Mouse (Mus musculus) MEL (cell line): ENCODE data around the gene Il4ra. TPM values are rescaled to one million over a fixed set of nuclear protein-coding genes. Genes with fewer than 3 reads are reported as not detected.

ENCODE experiments used
- DNase-seq: peaks from one replicate; pipeline ENCODE4 v3.0.0; 2011; ENCODE audit warnings: low read depth, low spot score
- H3K27ac ChIP-seq: 2 replicates; pipeline ENCODE4 v1.5.1; 2012; ENCODE audit warnings: low read depth, mild to moderate bottlenecking, control low read depth, low read length, moderate library complexity; ENCODE audit not compliant: control insufficient read depth
- H3K27me3 ChIP-seq, 2 experiments: fragments of 150-350 bp in 1 of 2; sonication (generic) in 1 of 2; 2 replicates each; pipeline ENCODE4 v1.6.1; 2012; ENCODE audit warnings: low read length in 2 of 2, mild to moderate bottlenecking in 2 of 2, improper control_type of control experiment in 1 of 2, moderate library complexity in 1 of 2; ENCODE audit not compliant: insufficient read depth in 2 of 2, control insufficient read depth in 1 of 2
- H3K36me3 ChIP-seq, 2 experiments: 2 replicates each; pipeline ENCODE4 v1.6.1; 2012 to 2014; ENCODE audit warnings: low read length in 2 of 2, improper control_type of control experiment in 1 of 2, inconsistent platforms in 1 of 2, mild to moderate bottlenecking in 1 of 2; ENCODE audit not compliant: insufficient read depth in 2 of 2, control insufficient read depth in 1 of 2
- H3K4me1 ChIP-seq, 2 experiments: fragments of 150-350 bp in 1 of 2; sonication (generic) in 1 of 2; 2 replicates each; pipeline ENCODE4 v1.6.1; 2012; ENCODE audit warnings: low read length in 2 of 2, improper control_type of control experiment in 1 of 2, mild to moderate bottlenecking in 1 of 2; ENCODE audit not compliant: insufficient read depth in 2 of 2, control insufficient read depth in 1 of 2
- H3K4me3 ChIP-seq, 2 experiments: fragments of 150-350 bp in 1 of 2; sonication (generic) in 1 of 2; 2 replicates each; pipeline ENCODE4 v1.5.1; 2012; ENCODE audit warnings: low read depth in 2 of 2, low read length in 2 of 2, mild to moderate bottlenecking in 2 of 2, moderate library complexity in 2 of 2, control low read depth in 1 of 2, improper control_type of control experiment in 1 of 2; ENCODE audit not compliant: control insufficient read depth in 1 of 2, insufficient read depth in 1 of 2
- H3K79me2 ChIP-seq: 2 replicates; pipeline ENCODE4 v1.6.1; 2012; ENCODE audit warnings: mild to moderate bottlenecking, low read length, moderate library complexity; ENCODE audit not compliant: control insufficient read depth, poor library complexity, insufficient read depth
- H3K9ac ChIP-seq: 2 replicates; pipeline ENCODE4 v1.6.1; 2012; ENCODE audit warnings: low read depth, mild to moderate bottlenecking, control low read depth, low read length, moderate library complexity; ENCODE audit not compliant: control insufficient read depth, poor library complexity, severe bottlenecking
- H3K9me3 ChIP-seq: fragments of 150-350 bp; sonication (generic); replicated peaks from 2 replicates; pipeline ENCODE4 v1.6.1; 2012; ENCODE audit warnings: mild to moderate bottlenecking, low read length, improper control_type of control experiment, moderate library complexity; ENCODE audit not compliant: insufficient read depth
- BHLHE40 ChIP-seq: IDR thresholded peaks from 2 replicates; pipeline ENCODE4 v1.6.1; 2012; ENCODE audit warnings: low read depth, mild to moderate bottlenecking, inconsistent platforms, low read length, improper control_type of control experiment, borderline replicate concordance
- CHD1 ChIP-seq: IDR thresholded peaks from 2 replicates; pipeline ENCODE4 v1.6.1; 2012; ENCODE audit warnings: low read depth, mild to moderate bottlenecking, inconsistent platforms, low read length, improper control_type of control experiment
- E2F4 ChIP-seq: IDR thresholded peaks from 2 replicates; pipeline ENCODE4 v1.6.1; 2011; ENCODE audit warnings: low read depth, low read length, improper control_type of control experiment, borderline replicate concordance
- GABPA ChIP-seq: IDR thresholded peaks from 2 replicates; pipeline ENCODE4 v1.6.1; 2012; ENCODE audit warnings: low read depth, mild to moderate bottlenecking, inconsistent platforms, low read length, improper control_type of control experiment, moderate library complexity
- GATA1 ChIP-seq: IDR thresholded peaks from 2 replicates; pipeline ENCODE4 v1.6.1; 2011; ENCODE audit warnings: low read depth, low read length, improper control_type of control experiment
- JUND ChIP-seq: IDR thresholded peaks from 2 replicates; pipeline ENCODE4 v1.6.1; 2011; ENCODE audit warnings: low read depth, mild to moderate bottlenecking, improper control_type of control experiment, low read length
- MAX ChIP-seq: IDR thresholded peaks from 2 replicates; pipeline ENCODE4 v1.6.1; 2011; ENCODE audit warnings: low read length, improper control_type of control experiment
- MAZ ChIP-seq: IDR thresholded peaks from 2 replicates; pipeline ENCODE4 v1.6.1; 2012; ENCODE audit warnings: low read depth, mild to moderate bottlenecking, inconsistent platforms, low read length, improper control_type of control experiment
- MEF2A ChIP-seq: IDR thresholded peaks from 2 replicates; pipeline ENCODE4 v1.6.1; 2014; ENCODE audit warnings: low read depth, mild to moderate bottlenecking, inconsistent platforms, low read length, improper control_type of control experiment; ENCODE audit not compliant: poor library complexity, insufficient replicate concordance, severe bottlenecking; ENCODE audit errors: extremely low read depth
- MXI1 ChIP-seq: IDR thresholded peaks from 2 replicates; pipeline ENCODE4 v1.6.1; 2011; ENCODE audit warnings: mild to moderate bottlenecking, low read depth, low read length, improper control_type of control experiment
- MYB ChIP-seq: IDR thresholded peaks from 2 replicates; pipeline ENCODE4 v1.6.1; 2011; ENCODE audit warnings: mild to moderate bottlenecking, low read depth, low read length, improper control_type of control experiment
- MYC ChIP-seq: IDR thresholded peaks from 2 replicates; pipeline ENCODE4 v1.6.1; 2011; ENCODE audit warnings: low read depth, mild to moderate bottlenecking, low read length, improper control_type of control experiment, moderate library complexity
- POLR2A ChIP-seq, 2 experiments: IDR thresholded peaks; 2 replicates each; pipeline ENCODE4 v1.6.1; 2011 to 2012; ENCODE audit warnings: low read length in 2 of 2, mild to moderate bottlenecking in 2 of 2, control low read depth in 1 of 2, improper control_type of control experiment in 1 of 2, low read depth in 1 of 2, moderate library complexity in 1 of 2; ENCODE audit not compliant: control insufficient read depth in 1 of 2, insufficient read depth in 1 of 2, poor library complexity in 1 of 2
- POLR2AphosphoS2 ChIP-seq: IDR thresholded peaks from 2 replicates; pipeline ENCODE4 v1.6.1; 2011; ENCODE audit warnings: low read length, improper control_type of control experiment
- POLR2AphosphoS5 ChIP-seq: IDR thresholded peaks from 2 replicates; pipeline ENCODE4 v1.6.1; 2012; ENCODE audit warnings: low read depth, borderline replicate concordance, mild to moderate bottlenecking, inconsistent platforms, low read length, moderate library complexity, mixed read lengths
- RAD21 ChIP-seq: IDR thresholded peaks from 2 replicates; pipeline ENCODE4 v1.6.1; 2011; ENCODE audit warnings: mild to moderate bottlenecking, low read depth, low read length, improper control_type of control experiment
- RCOR1 ChIP-seq: IDR thresholded peaks from 2 replicates; pipeline ENCODE4 v1.6.1; 2012; ENCODE audit warnings: low read depth, mild to moderate bottlenecking, inconsistent platforms, low read length, improper control_type of control experiment
- SIN3A ChIP-seq: IDR thresholded peaks from 2 replicates; pipeline ENCODE4 v1.6.1; 2012; ENCODE audit warnings: low read length, improper control_type of control experiment, inconsistent platforms
- TBP ChIP-seq: IDR thresholded peaks from 2 replicates; pipeline ENCODE4 v1.8.0; 2011; ENCODE audit warnings: low read depth, low read length, improper control_type of control experiment
- TCF12 ChIP-seq: IDR thresholded peaks from 2 replicates; pipeline ENCODE4 v1.6.1; 2014; ENCODE audit warnings: low read depth, mild to moderate bottlenecking, inconsistent platforms, low read length, improper control_type of control experiment, moderate library complexity
- UBTF ChIP-seq: IDR thresholded peaks from 2 replicates; pipeline ENCODE4 v1.6.1; 2012; ENCODE audit warnings: low read depth, mild to moderate bottlenecking, inconsistent platforms, low read length, improper control_type of control experiment, moderate library complexity, borderline replicate concordance; ENCODE audit not compliant: insufficient read depth
- USF1 ChIP-seq: IDR thresholded peaks from 2 replicates; pipeline ENCODE4 v1.6.1; 2014; ENCODE audit warnings: low read depth, mild to moderate bottlenecking, inconsistent platforms, low read length, improper control_type of control experiment, moderate library complexity
- polyA plus RNA-seq, 2 experiments: library from polyadenylated mRNA; stranded (reverse) in 1 of 2; unstranded in 1 of 2; fragments of >175 nt in 1 of 2; fragments of >200 nt in 1 of 2; gene quantifications; 2 replicates each; pipeline versions ENCODE4 v1.2.1 to v1.2.4; 2012; ENCODE audit warnings: low replicate concordance in 2 of 2, low read depth in 1 of 2; ENCODE audit not compliant: insufficient read length in 2 of 2, insufficient read depth in 1 of 2, missing spikeins in 1 of 2
- total RNA-seq: library from RNA; depleted of rRNA; stranded (reverse); fragments of 300-350 nt; gene quantifications from 2 replicates; pipeline ENCODE4 v1.2.3, GENCODE M21; 2012

Il4ra gene
- total and polyA plus RNA-seq, 3 experiments = 3.6 to 5.0 TPM; not detected in 1

DNA sequence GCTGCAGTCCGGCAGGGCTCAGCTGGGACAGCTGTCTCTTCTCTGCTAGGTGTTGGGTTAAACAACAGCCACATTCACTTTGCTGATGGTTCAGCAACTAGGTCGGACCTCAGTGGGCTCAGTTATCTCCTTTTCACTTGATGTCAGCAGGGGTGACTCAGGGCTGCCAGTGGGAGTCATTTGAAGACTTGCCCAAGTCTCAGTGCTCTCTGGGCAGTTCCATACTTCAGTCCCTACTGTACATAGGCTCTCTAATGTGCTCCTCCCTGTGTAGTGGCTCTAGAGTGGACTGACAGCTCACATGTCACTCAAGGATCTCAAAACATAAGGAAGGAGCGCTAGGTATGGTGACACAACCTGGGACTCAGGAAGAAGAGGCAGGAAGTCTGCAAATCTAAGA, 8.4 kb upstream of the Il4ra start:
- H3K4me1 ChIP-seq = peaks cover 0 to 3% of the 10 kb centered on the region in 2 experiments; a peak in 1 of 4 replicates

DNA sequence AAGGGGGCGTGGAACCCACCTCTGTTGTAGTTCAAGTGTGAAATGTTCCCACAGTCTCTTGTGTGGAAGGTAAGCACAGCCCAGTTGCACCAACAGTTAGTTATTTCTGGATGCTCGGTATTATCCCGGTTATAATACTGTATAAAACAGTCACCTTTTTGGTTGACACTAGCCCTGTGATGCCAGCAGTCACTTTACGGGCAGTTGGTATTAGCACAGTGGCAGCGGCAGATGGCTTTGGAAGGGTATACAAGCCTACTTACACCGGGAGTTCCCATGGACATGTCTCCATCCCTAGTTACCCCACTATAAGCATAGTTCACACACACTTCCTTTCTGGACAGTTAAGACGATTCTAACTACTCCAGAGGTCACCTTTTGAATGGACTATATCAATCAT, 6.6 kb upstream of the Il4ra start:
- no peak overlapping the region for H3K27ac ChIP-seq

More for the DNA sequence above, 8.4 kb upstream of the Il4ra start:
- Histone ChIP-seq H3K27ac (no peak overlapping the region), H3K27me3 (peaks cover 0 to 2% of the 10 kb centered on the region in 2 experiments; a peak in 1 of 4 replicates), H3K9ac (no peak overlapping the region), H3K4me3 (no peak overlapping the region), H3K36me3 (no peaks in the 10 kb centered on the region), H3K79me2 (no peaks in the 10 kb centered on the region), H3K9me3 (no peaks in the 10 kb centered on the region)
- no peak for DNase-seq
- TF ChIP-seq TCF12 = no peak
- TF ChIP-seq RCOR1 = no peak
- TF ChIP-seq MAZ = no peak
- TF ChIP-seq MYB = no peak
- TF ChIP-seq MXI1 = no peak
- no peak for TF ChIP-seq TBP
- no peak for TF ChIP-seq POLR2AphosphoS2
- TF ChIP-seq E2F4 = no peak
- TF ChIP-seq MAX = no peak
- TF ChIP-seq USF1 = no peak
- no peak for TF ChIP-seq GATA1
- TF ChIP-seq POLR2A (IDR thresholded peaks at IDR 0.05; ENCODE audit: control insufficient read depth in 1 of 2, insufficient read depth in 1 of 2, low read depth in 1 of 2, low read length in 2 of 2, poor library complexity in 1 of 2) = no peak
- TF ChIP-seq UBTF = no peak
- no peak for TF ChIP-seq SIN3A

DNA sequence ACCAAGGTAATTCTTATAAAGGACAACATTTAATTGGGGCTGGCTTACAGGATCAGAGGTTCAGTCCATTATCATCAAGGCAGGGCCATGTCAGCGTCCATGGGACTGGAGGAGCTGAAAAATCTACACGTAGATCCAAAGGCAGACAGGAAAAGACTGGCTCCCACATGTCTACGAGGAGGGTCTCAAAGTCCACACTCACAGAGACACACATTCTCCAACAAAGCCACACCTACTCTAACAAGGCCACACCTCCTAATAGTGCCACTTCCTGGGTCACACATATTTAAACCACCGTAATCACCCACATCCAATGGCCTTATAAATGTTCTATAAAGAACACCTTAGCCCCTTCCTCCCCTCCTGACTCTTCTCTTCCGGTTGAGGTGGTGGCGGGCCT, 5.2 kb upstream of the Il4ra start:
- Histone ChIP-seq H3K27me3 (no peaks in the 10 kb centered on the region), H3K36me3 (no peaks in the 10 kb centered on the region), H3K9me3 (no peaks in the 10 kb centered on the region), H3K27ac (no peak overlapping the region), H3K9ac (no peak overlapping the region), H3K4me1 (peaks cover 0 to 5% of the 10 kb centered on the region in 2 experiments; a peak in 1 of 4 replicates), H3K79me2 (no peaks in the 10 kb centered on the region), H3K4me3 (no peak overlapping the region)
- TF ChIP-seq RAD21 (no peak), SIN3A (no peak), POLR2AphosphoS5 (no peak), JUND (no peak), MXI1 (no peak), POLR2AphosphoS2 (no peak), MYC (no peak)
- no peak for DNase-seq

More for the DNA sequence above, 6.6 kb upstream of the Il4ra start:
- TF ChIP-seq GABPA (no peak), TBP (no peak), BHLHE40 (no peak), USF1 (no peak), MEF2A (no peak), MYC (no peak), CHD1 (no peak), MYB (no peak)
- no peaks in the 10 kb centered on the region for H3K9me3 ChIP-seq
- no peaks in the 10 kb centered on the region for H3K36me3 ChIP-seq
- H3K27me3 ChIP-seq = no peaks in the 10 kb centered on the region
- H3K4me3 ChIP-seq = no peak overlapping the region
- H3K79me2 ChIP-seq = no peaks in the 10 kb centered on the region
- no peak for DNase-seq
- no peak overlapping the region for H3K9ac ChIP-seq
- peaks cover 0 to 3% of the 10 kb centered on the region in 2 experiments; a peak in 1 of 4 replicates for H3K4me1 ChIP-seq
